Mouse (Mus musculus): ENCODE measurements around the gene Mlst8.

- TF ChIP-seq CTCF (IDR thresholded peaks at IDR 0.05; ENCODE audit: borderline replicate concordance, control insufficient read depth, extremely low read depth, insufficient read depth, low read length, poor library complexity), result no peak
- TF ChIP-seq POLR2A (IDR thresholded peaks at IDR 0.05; ENCODE audit: control insufficient read depth, extremely low read depth, insufficient read depth, low read length, poor library complexity), result no peak
Observed at GRCm38 (mm10) chr17:24490399-24490798, 11.5 kb upstream of the Mlst8 start.
